Mouse (Mus musculus) T-helper 17 cell (primary cell): Measurements from ENCODE around the gene Cenpb.

ENCODE experiments used
- in situ Hi-C, 2 experiments: fragments of 300-600 bp; cut with MboI, MseI; formaldehyde crosslinking; loops; 1 replicate in 1 of 2; 2 replicates in 1 of 2; pipeline ENCODE4 v1.15.1; 2025; ENCODE audit warnings: high pct_unique_total_duplicates in 2 of 2

Gene Cenpb

DNA sequence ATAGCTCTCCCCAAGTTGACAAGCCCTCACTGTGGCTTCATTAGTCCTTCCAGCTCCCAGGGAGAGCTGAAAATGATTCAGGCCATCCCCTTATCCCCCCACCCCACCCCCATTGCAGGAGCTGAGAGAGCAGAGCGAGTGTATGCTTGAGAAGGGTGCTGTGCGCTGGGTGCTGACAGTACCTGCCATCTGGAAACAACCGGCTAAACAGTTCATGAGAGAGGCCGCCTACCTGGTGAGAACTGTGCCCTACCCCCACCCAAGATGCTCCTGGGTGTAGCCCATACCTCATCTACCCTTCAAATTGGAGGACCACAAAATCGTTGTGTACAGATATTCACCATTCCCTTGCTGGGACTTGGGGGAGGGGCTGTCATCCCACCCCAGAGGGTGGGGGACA, 40.6 kb downstream of the Cenpb start:
- in situ Hi-C loops: no loop called here

GRCm38 (mm10) chr2:131138760-131139159, 41.1 kb downstream of the Cenpb start:
- in situ Hi-C loops: no loop called here

GRCm38 (mm10) chr2:131138296-131138695, 41.6 kb downstream of the Cenpb start:
- in situ Hi-C loops: no loop called here

GRCm38 (mm10) chr2:131135521-131136139, 44.2 kb downstream of the Cenpb start:
- in situ Hi-C loops: no loop called here

GRCm38 (mm10) chr2:131134826-131135400, 45.0 kb downstream of the Cenpb start:
- in situ Hi-C loops: no loop called here

DNA sequence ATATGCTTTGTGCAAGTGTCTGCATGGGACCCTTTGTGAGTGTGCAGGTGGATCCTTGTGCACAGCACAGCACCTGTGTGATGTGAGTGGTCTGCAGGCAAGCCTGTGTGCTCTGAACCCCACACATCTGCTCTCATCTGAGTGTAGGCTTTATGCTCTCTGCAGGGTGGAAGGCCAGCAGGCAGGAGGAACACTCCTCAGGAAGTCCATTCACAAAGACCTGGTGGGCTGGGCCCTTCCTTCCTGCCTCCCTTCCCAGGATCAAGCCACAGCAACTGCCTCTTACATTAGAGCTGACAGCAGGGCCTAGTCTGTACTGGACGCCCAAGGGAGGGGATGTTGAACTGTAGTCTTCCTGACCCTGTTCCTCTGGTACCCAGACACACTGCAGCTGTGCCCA, 45.5 kb downstream of the Cenpb start:
- in situ Hi-C loops: no loop called here

GRCm38 (mm10) chr2:131132930-131133547, 46.8 kb downstream of the Cenpb start, which contains the start of gene Gm11037:
TSS of gene Gm11037 (plus strand) at chr2:131133497.
- in situ Hi-C loops: no loop called here

GRCm38 (mm10) chr2:131132111-131132888, 47.6 kb downstream of the Cenpb start:
- in situ Hi-C loops: no loop called here

- in situ Hi-C loops: no loop called here
Observed at GRCm38 (mm10) chr2:131130849-131131248, 49.0 kb downstream of the Cenpb start.

DNA sequence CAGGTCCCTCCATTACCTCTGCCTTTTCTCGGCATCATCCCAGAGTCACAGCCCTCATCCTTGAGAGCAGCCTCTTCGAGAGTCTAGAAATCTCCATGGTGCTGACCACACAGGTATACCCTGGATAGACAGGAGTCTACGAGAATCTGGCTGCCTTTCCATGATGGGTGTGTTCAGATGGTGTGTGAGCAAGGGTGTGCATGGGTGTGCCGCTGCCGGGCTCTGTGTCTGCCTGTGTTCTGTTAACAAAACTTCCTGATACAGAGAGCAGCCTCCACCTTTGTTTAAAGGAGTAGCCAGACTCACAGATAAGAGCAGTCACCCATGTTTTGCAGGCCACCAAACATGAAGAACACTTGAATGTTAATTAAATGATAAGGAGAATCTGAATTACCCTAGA, 50.0 kb downstream of the Cenpb start:
- in situ Hi-C loops: no loop called here

DNA sequence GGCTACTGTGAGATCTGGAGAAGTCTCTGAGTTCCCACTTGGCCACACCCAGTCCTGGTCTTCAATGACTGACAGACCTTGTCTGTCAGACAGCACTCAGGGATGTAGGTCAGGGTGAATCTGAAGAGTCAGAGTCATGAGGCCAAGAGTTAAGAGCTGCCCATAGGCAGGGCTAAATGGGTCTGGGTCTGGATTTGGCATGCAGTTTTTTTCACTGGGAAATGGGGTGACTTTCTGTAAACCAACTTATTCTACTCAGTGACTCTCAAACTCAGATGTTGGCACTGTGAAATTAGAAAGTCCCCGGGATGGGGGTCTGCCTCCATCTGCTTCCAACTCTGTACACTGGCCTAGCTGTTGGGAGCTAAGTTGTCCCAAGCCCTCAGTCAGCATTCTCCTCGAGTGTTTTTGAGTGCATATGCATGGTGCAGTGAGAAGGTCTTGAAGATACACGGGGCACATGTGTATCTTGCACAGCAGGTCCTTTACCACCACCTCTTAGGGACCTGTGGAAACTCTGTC, 51.2 kb downstream of the Cenpb start:
- in situ Hi-C loops: no loop called here

GRCm38 (mm10) chr2:131128211-131128610, 51.7 kb downstream of the Cenpb start:
- in situ Hi-C loops: no loop called here

DNA sequence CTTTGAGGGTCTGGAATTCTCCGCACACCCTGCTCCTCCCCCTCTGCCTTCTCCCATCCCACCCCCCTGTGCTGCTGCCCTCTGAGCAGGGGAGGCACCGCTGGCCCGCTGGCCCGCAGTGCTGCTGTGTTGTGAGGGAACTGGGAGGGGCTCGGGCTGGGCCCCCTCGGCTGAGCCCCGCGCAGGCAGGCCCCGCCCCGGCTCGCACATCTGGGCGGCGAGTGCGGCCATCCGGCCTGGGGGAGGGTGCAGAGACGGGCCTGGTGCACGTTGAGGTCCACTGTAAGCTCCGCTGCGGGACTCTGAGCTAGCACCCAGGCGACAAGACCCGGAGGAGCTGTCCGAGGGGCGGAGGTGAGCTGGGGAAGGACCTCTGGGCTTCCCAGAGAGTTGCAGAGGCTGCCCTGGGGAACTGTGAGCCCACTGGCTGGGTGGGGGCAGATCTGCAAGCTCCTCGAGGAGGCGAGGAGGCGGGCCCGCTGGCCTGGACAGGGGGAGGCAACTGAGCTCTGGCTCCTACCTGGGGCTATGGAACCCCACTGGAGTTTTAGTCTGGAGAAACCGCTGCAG, 52.6 kb downstream of the Cenpb start, which contains the start of gene Hspa12b:
TSS of gene Hspa12b (plus strand) at position 120 of the 570 bp plus-strand sequence.
- in situ Hi-C loops: no loop called here

- in situ Hi-C loops: no loop called here
Observed at GRCm38 (mm10) chr2:131125964-131126815, 53.7 kb downstream of the Cenpb start.
